Mouse (Mus musculus): ENCODE data around the gene Amotl2. TPM values are rescaled to one million over a fixed set of nuclear protein-coding genes. Genes with fewer than 3 reads are reported as not detected.
A peak's percentile ranks its signal among the peaks of the same experiment; 100 is the strongest.

The Amotl2 gene
- polyA plus RNA-seq, 1 experiment: 26.3 TPM

DNA sequence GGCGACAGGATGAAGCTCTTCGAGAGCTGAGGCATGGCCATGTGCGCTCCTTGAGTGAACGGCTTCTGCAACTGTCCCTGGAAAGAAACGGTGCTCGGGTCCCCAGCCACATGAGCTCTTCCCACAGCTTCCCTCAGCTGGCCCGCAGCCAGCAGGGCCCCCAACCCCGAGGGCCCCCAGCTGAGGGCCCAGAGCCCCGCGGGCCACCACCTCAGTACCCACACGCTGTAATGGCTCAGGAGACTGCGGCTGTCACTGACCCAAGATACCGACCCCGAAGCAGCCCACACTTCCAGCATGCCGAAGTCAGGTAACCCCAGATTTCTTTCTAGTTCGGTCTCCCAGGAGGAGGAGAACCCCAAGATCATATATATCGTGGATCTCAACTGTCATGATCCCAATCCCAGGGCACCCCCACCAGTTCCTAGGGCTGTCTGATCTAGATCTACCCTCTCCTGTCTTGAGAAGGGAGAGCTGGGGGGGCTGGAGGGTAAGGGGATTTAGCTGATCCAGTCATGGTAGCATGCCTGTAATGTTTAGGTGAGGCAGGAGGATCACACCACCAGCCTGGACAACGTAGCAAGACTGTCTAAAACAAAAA is 4.2 kb downstream of the Amotl2 start:
- H3K4me1 ChIP-seq (ENCODE audit: control insufficient read depth, insufficient read depth, low read length): no peaks in the 10 kb centered on the region

DNA sequence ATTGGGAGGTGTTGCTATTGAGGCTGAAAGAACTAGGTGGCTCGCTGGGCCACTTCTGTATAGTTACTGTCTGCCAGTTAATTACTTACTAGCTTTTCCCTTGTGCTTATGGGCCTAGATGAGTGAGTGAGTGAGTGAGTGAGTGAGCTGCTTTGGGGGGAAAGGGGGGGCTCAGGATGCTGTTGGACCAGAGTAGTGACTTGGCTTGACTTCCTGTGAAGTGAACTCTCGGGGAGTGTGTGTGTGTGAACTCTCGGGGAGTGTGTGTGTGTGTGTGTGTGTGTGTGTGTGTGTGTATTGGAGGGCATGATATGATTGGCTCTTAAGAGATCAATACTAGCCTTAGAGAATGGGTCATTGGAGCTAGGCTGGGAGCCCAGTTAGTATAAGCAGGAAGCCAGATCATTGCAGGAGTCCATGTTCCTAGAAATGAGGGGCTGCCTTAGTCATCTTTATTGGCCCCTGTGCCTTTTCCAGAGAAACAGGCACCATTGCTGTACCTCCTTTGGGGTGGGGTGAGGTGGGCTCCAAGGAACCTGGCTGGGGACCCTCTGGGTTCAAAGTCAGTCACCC is 5.0 kb downstream of the Amotl2 start:
- WGBS: 60% methylated on average over 3 of the region's 3 CpGs
- Histone ChIP-seq H3K27ac (ENCODE audit: control insufficient read depth, insufficient read depth, low read depth, low read length, poor library complexity) (no peak overlapping the region), H3K4me1 (ENCODE audit: control insufficient read depth, insufficient read depth, low read length) (no peaks in the 10 kb centered on the region)

More for the DNA sequence above, 4.2 kb downstream of the Amotl2 start:
- H3K4me3 ChIP-seq (replicated peaks; ENCODE audit: control insufficient read depth, low read depth, low read length): no peak overlapping the region
- no peak overlapping the region; the same call in 1 of the 2 replicates for H3K27ac ChIP-seq (ENCODE audit: control insufficient read depth, insufficient read depth, low read depth, low read length, poor library complexity)
- 83% methylated on average over 18 of the region's 18 CpGs for WGBS
- TF ChIP-seq POLR2A (IDR thresholded peaks at IDR 0.05; ENCODE audit: borderline replicate concordance, control insufficient read depth, low read depth, low read length): no peak
- TF ChIP-seq CTCF (IDR thresholded peaks at IDR 0.05; ENCODE audit: control insufficient read depth, insufficient read depth, low read length): no peak

DNA sequence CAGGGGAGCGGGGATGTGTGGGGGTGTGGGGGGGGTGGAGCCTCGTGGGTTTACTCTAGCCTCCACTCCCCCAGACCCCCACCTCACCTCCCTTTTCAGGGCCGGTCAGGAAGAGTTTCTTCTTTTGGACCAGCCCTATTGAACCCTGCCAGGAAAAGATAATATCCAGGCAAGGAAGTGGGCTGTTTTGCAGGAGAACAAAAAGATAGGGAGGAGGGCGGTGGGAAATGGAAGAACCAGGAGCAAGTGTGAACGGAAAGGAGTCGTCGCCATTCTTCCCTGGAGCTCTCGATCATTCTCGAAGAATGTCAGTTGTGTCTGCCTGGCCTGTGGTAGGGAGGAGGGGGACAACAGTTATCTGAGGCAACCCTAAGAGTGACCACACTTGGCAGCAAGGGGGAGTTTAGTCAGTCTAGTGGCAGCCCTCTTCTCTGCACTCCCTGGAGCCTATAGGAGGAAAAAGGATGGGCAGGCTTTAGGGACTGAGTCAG is 5.6 kb downstream of the Amotl2 start:
- H3K4me1 ChIP-seq (ENCODE audit: control insufficient read depth, insufficient read depth, low read length): no peaks in the 10 kb centered on the region

More for the DNA sequence above, 5.0 kb downstream of the Amotl2 start:
- TF ChIP-seq CTCF (IDR thresholded peaks at IDR 0.05; ENCODE audit: control insufficient read depth, insufficient read depth, low read length) (no peak), POLR2A (IDR thresholded peaks at IDR 0.05; ENCODE audit: borderline replicate concordance, control insufficient read depth, low read depth, low read length) (no peak)
- no peak overlapping the region for H3K4me3 ChIP-seq (replicated peaks; ENCODE audit: control insufficient read depth, low read depth, low read length)

DNA sequence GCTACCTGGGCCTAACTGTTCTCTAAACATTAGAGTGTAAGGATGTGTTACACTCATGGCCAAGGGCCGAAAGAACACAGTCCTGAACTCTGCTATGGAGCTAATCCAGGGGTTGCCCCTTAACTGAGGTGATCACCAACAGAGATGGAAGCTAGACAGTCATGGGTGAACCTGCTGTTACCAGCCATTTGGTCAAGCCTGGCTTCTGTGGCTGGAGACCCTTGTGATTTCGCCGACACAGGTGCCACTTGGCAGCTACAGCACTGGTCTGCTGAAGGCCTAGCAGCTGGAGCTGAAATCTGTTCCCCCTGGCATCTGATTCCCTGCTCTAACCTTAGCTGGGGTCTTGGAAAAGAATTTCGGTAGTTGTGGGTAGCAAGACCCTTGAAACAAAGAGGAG is 6.3 kb downstream of the Amotl2 start:
- 80% methylated on average over 4 of the region's 4 CpGs for WGBS
- H3K4me1 ChIP-seq (ENCODE audit: control insufficient read depth, insufficient read depth, low read length): no peaks in the 10 kb centered on the region

More for the DNA sequence above, 5.6 kb downstream of the Amotl2 start:
- no peak for TF ChIP-seq CTCF (IDR thresholded peaks at IDR 0.05; ENCODE audit: control insufficient read depth, insufficient read depth, low read length)
- TF ChIP-seq POLR2A (IDR thresholded peaks at IDR 0.05; ENCODE audit: borderline replicate concordance, control insufficient read depth, low read depth, low read length): no peak
- H3K4me3 ChIP-seq (replicated peaks; ENCODE audit: control insufficient read depth, low read depth, low read length): no peak overlapping the region
- H3K27ac ChIP-seq (ENCODE audit: control insufficient read depth, insufficient read depth, low read depth, low read length, poor library complexity): no peak overlapping the region
- WGBS: 69% methylated on average over 9 of the region's 9 CpGs

DNA sequence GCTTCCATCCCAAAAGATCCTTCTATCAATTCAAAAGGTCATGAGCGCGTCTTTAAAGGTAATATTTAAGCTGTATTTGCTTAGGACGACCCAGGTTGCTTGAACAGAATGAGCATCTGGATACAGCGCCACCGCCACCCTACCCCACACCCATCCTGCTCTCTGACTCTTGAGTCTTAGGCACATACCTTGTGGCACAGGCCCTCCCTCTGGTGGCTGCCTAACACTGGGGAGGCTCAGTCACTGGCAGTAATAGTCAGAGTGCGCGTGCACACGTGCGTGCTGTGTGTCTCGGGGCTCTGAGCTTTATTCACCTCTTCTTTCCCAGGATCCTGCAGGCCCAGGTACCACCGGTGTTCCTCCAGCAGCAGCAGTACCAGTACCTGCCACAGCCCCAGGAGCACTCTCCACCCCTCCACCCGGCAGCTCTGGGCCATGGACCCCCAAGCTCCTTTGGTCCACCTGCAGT is 6.8 kb downstream of the Amotl2 start:
- TF ChIP-seq POLR2A (IDR thresholded peaks at IDR 0.05; ENCODE audit: borderline replicate concordance, control insufficient read depth, low read depth, low read length) (0 out of 2 replicates have a peak, but pooled peaks have one; percentile 18), CTCF (IDR thresholded peaks at IDR 0.05; ENCODE audit: control insufficient read depth, insufficient read depth, low read length) (no peak)
- H3K27ac ChIP-seq (ENCODE audit: control insufficient read depth, insufficient read depth, low read depth, low read length, poor library complexity): no peak overlapping the region
- 93% methylated on average over 12 of the region's 12 CpGs for WGBS
- H3K4me1 ChIP-seq (ENCODE audit: control insufficient read depth, insufficient read depth, low read length): no peaks in the 10 kb centered on the region
- no peak overlapping the region for H3K4me3 ChIP-seq (replicated peaks; ENCODE audit: control insufficient read depth, low read depth, low read length)

More for the DNA sequence above, 6.3 kb downstream of the Amotl2 start:
- H3K27ac ChIP-seq (ENCODE audit: control insufficient read depth, insufficient read depth, low read depth, low read length, poor library complexity): no peak overlapping the region
- H3K4me3 ChIP-seq (replicated peaks; ENCODE audit: control insufficient read depth, low read depth, low read length): no peak overlapping the region
- TF ChIP-seq CTCF (IDR thresholded peaks at IDR 0.05; ENCODE audit: control insufficient read depth, insufficient read depth, low read length): no peak
- TF ChIP-seq POLR2A (IDR thresholded peaks at IDR 0.05; ENCODE audit: borderline replicate concordance, control insufficient read depth, low read depth, low read length): no peak

DNA sequence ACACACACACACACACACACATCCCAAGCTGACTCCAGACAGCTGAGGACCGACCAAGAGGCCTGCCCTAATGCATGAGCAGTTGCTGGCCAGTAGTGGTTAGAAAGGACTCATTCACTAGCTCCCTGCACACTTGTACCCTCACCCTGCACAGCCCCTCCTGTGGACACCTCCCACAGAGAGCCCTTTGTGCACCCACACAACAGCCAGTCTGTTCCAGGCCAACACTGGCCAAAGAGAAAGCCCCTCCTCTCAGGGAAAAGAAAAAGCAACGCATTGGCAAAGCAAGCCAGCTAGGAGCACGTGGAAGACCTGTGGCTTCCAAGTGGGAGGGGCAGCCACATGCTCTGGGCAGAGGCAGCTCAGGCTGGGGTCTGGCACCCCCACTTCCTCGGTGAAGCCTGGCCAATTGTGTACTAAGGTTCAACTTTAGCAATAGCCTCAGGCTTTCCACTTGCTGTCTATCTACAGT is 7.6 kb downstream of the Amotl2 start:
- Histone ChIP-seq H3K4me3 (replicated peaks; ENCODE audit: control insufficient read depth, low read depth, low read length) (no peak overlapping the region), H3K4me1 (ENCODE audit: control insufficient read depth, insufficient read depth, low read length) (no peaks in the 10 kb centered on the region), H3K27ac (ENCODE audit: control insufficient read depth, insufficient read depth, low read depth, low read length, poor library complexity) (no peak overlapping the region)
- 25% methylated on average over 4 of the region's 4 CpGs for WGBS
- TF ChIP-seq POLR2A (IDR thresholded peaks at IDR 0.05; ENCODE audit: borderline replicate concordance, control insufficient read depth, low read depth, low read length) (no peak), CTCF (IDR thresholded peaks at IDR 0.05; ENCODE audit: control insufficient read depth, insufficient read depth, low read length) (no peak)

DNA sequence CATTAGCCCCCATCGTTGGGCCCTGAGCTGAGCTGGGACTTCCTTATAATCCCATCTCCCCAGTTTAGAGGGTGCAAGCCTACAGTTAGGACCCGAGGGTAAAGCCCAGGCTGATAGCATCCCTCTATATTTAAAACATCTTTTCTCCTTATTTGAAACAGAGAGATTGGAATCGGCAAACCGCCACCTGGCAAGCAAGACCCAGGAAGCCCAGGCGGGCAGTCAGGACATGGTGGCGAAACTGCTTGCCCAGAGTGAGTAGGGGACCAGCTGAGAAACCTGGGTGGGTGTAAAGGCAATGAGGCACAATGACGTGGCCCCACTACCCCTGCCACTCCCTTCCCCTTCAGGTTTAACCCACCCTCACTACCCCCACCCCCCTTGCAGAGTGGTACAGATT is 8.5 kb downstream of the Amotl2 start:
- Histone ChIP-seq H3K4me3 (replicated peaks; ENCODE audit: control insufficient read depth, low read depth, low read length) (no peak overlapping the region), H3K27ac (ENCODE audit: control insufficient read depth, insufficient read depth, low read depth, low read length, poor library complexity) (no peak overlapping the region), H3K4me1 (ENCODE audit: control insufficient read depth, insufficient read depth, low read length) (no peaks in the 10 kb centered on the region)
- TF ChIP-seq CTCF (IDR thresholded peaks at IDR 0.05; ENCODE audit: control insufficient read depth, insufficient read depth, low read length) (no peak), POLR2A (IDR thresholded peaks at IDR 0.05; ENCODE audit: borderline replicate concordance, control insufficient read depth, low read depth, low read length) (no peak)
- WGBS: 65% methylated on average over 7 of the region's 7 CpGs

DNA sequence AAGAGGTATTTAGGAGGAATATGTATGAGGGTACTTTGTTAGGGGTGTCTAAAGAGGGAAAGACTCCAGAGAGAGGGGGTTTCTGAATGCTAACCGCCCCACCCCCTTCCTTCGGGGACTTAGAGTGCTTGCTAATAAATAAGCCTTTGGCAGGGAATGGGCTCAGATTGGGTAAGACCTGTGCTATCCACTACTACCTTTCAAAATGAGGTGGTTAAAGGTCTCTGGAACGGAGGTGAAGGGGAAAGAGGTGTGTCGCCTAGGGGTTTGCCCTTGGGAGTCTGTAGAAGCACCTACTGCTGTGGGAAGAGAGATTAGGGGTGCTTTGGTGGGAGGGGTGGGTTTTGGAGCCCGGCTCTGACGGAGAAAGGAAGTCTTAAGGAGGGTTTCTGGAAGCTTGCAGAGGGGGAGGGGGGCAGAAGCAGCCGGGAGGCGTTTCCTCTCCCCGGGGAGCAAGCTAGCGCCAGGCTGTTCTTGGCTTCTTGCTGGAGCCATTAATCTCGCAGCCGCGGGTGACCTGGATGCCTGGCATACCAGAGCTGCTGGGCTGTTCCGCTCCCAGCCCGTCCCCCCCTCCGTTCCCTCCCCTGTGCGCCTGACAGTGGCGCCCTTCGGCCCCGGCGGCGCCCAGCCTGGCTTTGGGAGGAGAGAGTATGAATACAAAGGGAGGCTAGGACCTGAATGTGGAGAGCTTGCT is 9.6 kb downstream of the Amotl2 start:
- peaks cover 2% of the 10 kb centered on the region; the same call in 1 of the 2 replicates for H3K4me1 ChIP-seq (ENCODE audit: control insufficient read depth, insufficient read depth, low read length)
- TF ChIP-seq POLR2A (IDR thresholded peaks at IDR 0.05; ENCODE audit: borderline replicate concordance, control insufficient read depth, low read depth, low read length) (no peak), CTCF (IDR thresholded peaks at IDR 0.05; ENCODE audit: control insufficient read depth, insufficient read depth, low read length) (no peak)
- no peak overlapping the region for H3K4me3 ChIP-seq (replicated peaks; ENCODE audit: control insufficient read depth, low read depth, low read length)
- no peak overlapping the region for H3K27ac ChIP-seq (ENCODE audit: control insufficient read depth, insufficient read depth, low read depth, low read length, poor library complexity)
- 8% methylated on average over 22 of the region's 22 CpGs for WGBS

All from bone marrow, adult 2 months (tissue).